Mouse (Mus musculus) frontal cortex, postnatal 25 days (tissue): ENCODE data around the gene Olfr703.

ENCODE experiments used
- DNase-seq, 2 experiments: peaks; one replicate each; pipeline ENCODE4 v3.0.0; 2022; ENCODE audit warnings: low spot score in 2 of 2

The Olfr703 gene

GRCm38 (mm10) chr7:106843060-106843459 is at the start of gene Olfr703:
Olfr703 (plus strand) TSS chr7:106843360.
- no peak for DNase-seq

- DNase-seq = no peak
These were observed 34.4 kb upstream of the Olfr703 start, which contains the start of gene Olfr700 for GRCm38 (mm10) chr7:106808734-106809133. Olfr700 (minus strand) TSS chr7:106808834.

- no peak for DNase-seq
These were observed 29.3 kb upstream of the Olfr703 start, which contains the start of gene Olfr701 for GRCm38 (mm10) chr7:106813829-106814228. Olfr701 (plus strand) TSS chr7:106814129.

- DNase-seq = no peak
These were observed 27.4 kb upstream of the Olfr703 start for GRCm38 (mm10) chr7:106815775-106816174.

- no peak for DNase-seq
These were observed 24.7 kb upstream of the Olfr703 start for GRCm38 (mm10) chr7:106818414-106818813.

- DNase-seq = no peak
These were observed 9.4 kb upstream of the Olfr703 start, which contains the start of gene Olfr702 for GRCm38 (mm10) chr7:106833793-106834192. Olfr702 (minus strand) TSS chr7:106833893.

- no peak for DNase-seq
These were observed 19.7 kb downstream of the Olfr703 start, which contains the start of gene Olfr704 for GRCm38 (mm10) chr7:106862885-106863284. Olfr704 (plus strand) TSS chr7:106863185.

- DNase-seq = no peak
These were observed 33.6 kb downstream of the Olfr703 start, which contains the start of gene Olfr705 for GRCm38 (mm10) chr7:106876791-106877190. Olfr705 (minus strand) TSS chr7:106876891.

GRCm38 (mm10) chr7:106888062-106888461 is 44.9 kb downstream of the Olfr703 start, which contains the start of gene Olfr706:
Olfr706 (minus strand) TSS chr7:106888162.
- no peak for DNase-seq
